Mouse (Mus musculus) C2C12 (cell line): ENCODE results near the gene Zfp335. TPM values are rescaled to one million over a fixed set of nuclear protein-coding genes. Genes with fewer than 3 reads are reported as not detected.

Experiments
- H3K27me3 ChIP-seq: one replicate; pipeline ENCODE4 v1.6.1; 2011; ENCODE audit not compliant: control insufficient read depth, insufficient read depth, insufficient read length
- H3K36me3 ChIP-seq: one replicate; pipeline ENCODE4 v1.6.1; 2011; ENCODE audit not compliant: control insufficient read depth, insufficient read depth
- H3K4me3 ChIP-seq: one replicate; pipeline ENCODE4 v1.5.1; 2011; ENCODE audit warnings: mild to moderate bottlenecking, control low read depth; ENCODE audit not compliant: poor library complexity, insufficient read depth, severe bottlenecking
- H3K79me2 ChIP-seq: one replicate; pipeline ENCODE4 v1.6.1; 2011; ENCODE audit not compliant: control insufficient read depth, insufficient read depth
- H3K79me3 ChIP-seq: one replicate; pipeline ENCODE4 v1.6.1; 2011; ENCODE audit warnings: low read depth, control low read depth
- H3ac ChIP-seq: one replicate; pipeline ENCODE3; 2011; ENCODE audit warnings: low read depth; ENCODE audit not compliant: control insufficient read depth, insufficient read length
- CEBPB ChIP-seq: IDR thresholded peaks from one replicate; pipeline ENCODE4 v1.6.1; 2011; ENCODE audit warnings: low read depth, mild to moderate bottlenecking, control low read depth, moderate library complexity
- CTCF ChIP-seq: IDR thresholded peaks from one replicate; pipeline ENCODE4 v1.5.1; 2011; ENCODE audit not compliant: control insufficient read depth, insufficient read depth, insufficient read length
- FOSL1 ChIP-seq: IDR thresholded peaks from one replicate; pipeline ENCODE4 v1.8.0; 2011; ENCODE audit warnings: mild to moderate bottlenecking, low read length; ENCODE audit not compliant: poor library complexity, insufficient read depth, severe bottlenecking
- MAX ChIP-seq: IDR thresholded peaks from one replicate; pipeline ENCODE4 v1.6.1; 2011; ENCODE audit warnings: mild to moderate bottlenecking, control low read depth
- MYOD1 ChIP-seq: IDR thresholded peaks from one replicate; pipeline ENCODE4 v1.6.1; 2011; ENCODE audit warnings: low read depth; ENCODE audit not compliant: control insufficient read depth, insufficient read length
- MYOG ChIP-seq: IDR thresholded peaks from one replicate; pipeline ENCODE4 v1.6.1; 2011; ENCODE audit not compliant: control insufficient read depth, insufficient read length; ENCODE audit errors: extremely low read depth
- USF1 ChIP-seq: IDR thresholded peaks from one replicate; pipeline ENCODE4 v1.6.1; 2011; ENCODE audit warnings: low read depth, mild to moderate bottlenecking, control low read depth, moderate library complexity
- polyA plus RNA-seq: library from polyadenylated mRNA; unstranded; fragments of >200 nt; fragmentation: generic; extraction: Trizol; gene quantifications from one replicate; pipeline ENCODE4 v1.2.1, GENCODE M21; 2012; ENCODE audit warnings: missing spikeins

Gene Zfp335
- polyA plus RNA-seq, 1 experiment = 11.7 TPM

- Histone ChIP-seq H3K27me3 (no peaks in the 10 kb centered on the region), H3K79me2 (peaks cover 16% of the 10 kb centered on the region), H3K79me3 (no peaks in the 10 kb centered on the region), H3K4me3 (no peak overlapping the region), H3ac (no peak overlapping the region), H3K36me3 (peaks cover 5% of the 10 kb centered on the region)
- TF ChIP-seq FOSL1 (no peak), CTCF (no peak), MAX (no peak), CEBPB (no peak), MYOD1 (no peak), MYOG (no peak), USF1 (no peak)
Observed at GRCm38 (mm10) chr2:164917371-164917770, 5.8 kb upstream of the Zfp335 start.

GRCm38 (mm10) chr2:164916820-164917219 is 5.3 kb upstream of the Zfp335 start:
- Histone ChIP-seq H3K79me3 (no peaks in the 10 kb centered on the region), H3K79me2 (peaks cover 21% of the 10 kb centered on the region), H3K36me3 (peaks cover 5% of the 10 kb centered on the region), H3K27me3 (no peaks in the 10 kb centered on the region), H3ac (no peak overlapping the region), H3K4me3 (no peak overlapping the region)
- TF ChIP-seq FOSL1 = no peak
- TF ChIP-seq MYOD1 = no peak
- no peak for TF ChIP-seq CEBPB
- no peak for TF ChIP-seq MAX
- TF ChIP-seq CTCF = no peak

GRCm38 (mm10) chr2:164913428-164913786 is 1.9 kb upstream of the Zfp335 start:
- Histone ChIP-seq H3ac (no peak overlapping the region), H3K36me3 (peaks cover 10% of the 10 kb centered on the region), H3K4me3 (no peak overlapping the region), H3K79me3 (peaks cover 21% of the 10 kb centered on the region), H3K27me3 (no peaks in the 10 kb centered on the region), H3K79me2 (peaks cover 50% of the 10 kb centered on the region)
- no peak for TF ChIP-seq CTCF
- TF ChIP-seq MYOD1 = no peak
- TF ChIP-seq MYOG = no peak
- TF ChIP-seq FOSL1 = no peak
- no peak for TF ChIP-seq CEBPB
- no peak for TF ChIP-seq USF1
- TF ChIP-seq MAX = no peak

GRCm38 (mm10) chr2:164912749-164913427 is 1.3 kb upstream of the Zfp335 start:
- no peak for TF ChIP-seq FOSL1
- no peak for TF ChIP-seq USF1
- TF ChIP-seq MAX = no peak
- no peak for TF ChIP-seq CEBPB
- TF ChIP-seq CTCF = no peak
- TF ChIP-seq MYOG = no peak
- TF ChIP-seq MYOD1 = no peak

GRCm38 (mm10) chr2:164912151-164912550 is 594 bp upstream of the Zfp335 start:
- H3K79me2 ChIP-seq = peaks cover 61% of the 10 kb centered on the region
- H3K79me3 ChIP-seq = peaks cover 21% of the 10 kb centered on the region
- TF ChIP-seq MAX (peak; percentile 29), USF1 (no peak)
- H3K27me3 ChIP-seq = no peaks in the 10 kb centered on the region
- H3K36me3 ChIP-seq = peaks cover 22% of the 10 kb centered on the region
- peak overlapping the region; percentile 98 for H3K4me3 ChIP-seq
- peak overlapping the region; percentile 81 for H3ac ChIP-seq

More at GRCm38 (mm10) chr2:164912749-164913427, 1.3 kb upstream of the Zfp335 start:
- Histone ChIP-seq H3K27me3 (no peaks in the 10 kb centered on the region), H3K79me3 (peaks cover 21% of the 10 kb centered on the region), H3ac (no peak overlapping the region), H3K4me3 (no peak overlapping the region), H3K79me2 (peaks cover 56% of the 10 kb centered on the region), H3K36me3 (peaks cover 15% of the 10 kb centered on the region)

DNA sequence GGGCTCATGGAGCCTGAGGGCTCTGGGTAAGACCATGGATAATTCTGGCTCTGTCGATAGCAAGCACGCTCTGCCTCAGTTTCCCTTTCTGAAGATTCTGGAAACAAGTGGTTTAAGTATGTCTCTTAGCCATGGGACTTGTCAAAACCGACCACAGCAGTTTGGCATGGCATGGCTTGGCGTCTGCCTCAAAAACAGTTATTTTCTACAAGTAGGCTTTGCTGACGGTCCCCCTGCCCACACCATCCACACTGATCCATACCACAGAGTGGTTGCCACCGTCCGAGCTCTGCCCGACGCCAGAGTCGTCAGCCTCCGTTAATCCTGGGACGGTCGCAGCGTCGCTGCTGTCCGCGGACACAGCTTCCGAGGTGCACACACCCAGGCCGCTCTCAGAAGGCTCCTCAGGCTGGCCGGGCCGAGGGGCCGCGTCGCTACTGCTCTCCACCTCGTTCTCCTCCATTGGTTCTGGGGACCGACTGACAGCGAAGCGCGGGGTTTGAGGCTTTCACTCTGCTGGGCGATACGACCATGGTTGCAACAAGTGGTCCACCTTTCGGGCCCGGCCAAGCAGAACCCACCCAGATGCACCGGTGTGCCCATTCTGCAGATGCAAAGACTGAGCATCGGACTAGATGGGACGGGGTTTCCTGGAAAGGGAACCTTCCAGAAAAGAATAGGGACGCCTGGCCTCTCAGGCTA is 1.0 kb downstream of the Zfp335 start:
- peak overlapping the region; percentile 76 for H3ac ChIP-seq
- H3K36me3 ChIP-seq = peaks cover 39% of the 10 kb centered on the region
- TF ChIP-seq MAX = no peak
- no peak for TF ChIP-seq FOSL1
- TF ChIP-seq MYOG = no peak
- TF ChIP-seq CEBPB = no peak
- TF ChIP-seq USF1 = no peak
- TF ChIP-seq MYOD1 = no peak
- TF ChIP-seq CTCF = no peak
- peaks cover 21% of the 10 kb centered on the region for H3K79me3 ChIP-seq
- H3K27me3 ChIP-seq = no peaks in the 10 kb centered on the region
- peak overlapping the region; percentile 98 for H3K4me3 ChIP-seq
- H3K79me2 ChIP-seq = peaks cover 61% of the 10 kb centered on the region
